Mouse (Mus musculus) yolk sac, embryonic 10.5 days (tissue): ENCODE measurements around the gene Dlgap4.

ENCODE experiments used
- DNase-seq: peaks from one replicate; pipeline ENCODE4 v3.0.0-alpha.2; 2017; ENCODE audit warnings: low spot score

The Dlgap4 gene

DNA sequence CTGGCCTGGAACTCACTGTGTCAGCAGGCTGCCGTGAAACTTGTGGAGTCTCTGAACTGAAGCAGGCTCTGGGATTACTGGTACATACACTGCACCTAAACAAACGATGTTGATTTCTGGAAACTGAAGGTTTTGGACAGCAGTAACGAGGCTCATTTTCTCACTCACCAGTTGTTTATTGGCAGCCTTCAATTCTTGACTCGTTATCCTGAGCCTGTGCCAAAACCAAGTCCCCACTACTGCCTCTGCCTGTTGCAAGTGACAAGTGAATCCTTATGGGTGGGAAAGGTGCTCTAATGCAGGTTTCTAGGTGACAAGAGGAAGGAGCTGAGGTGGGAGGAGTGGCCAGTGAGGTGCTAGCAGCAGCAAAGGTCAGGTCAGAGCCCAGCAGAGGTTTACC is 128.5 kb downstream of the Dlgap4 start:
- no peak for DNase-seq

DNA sequence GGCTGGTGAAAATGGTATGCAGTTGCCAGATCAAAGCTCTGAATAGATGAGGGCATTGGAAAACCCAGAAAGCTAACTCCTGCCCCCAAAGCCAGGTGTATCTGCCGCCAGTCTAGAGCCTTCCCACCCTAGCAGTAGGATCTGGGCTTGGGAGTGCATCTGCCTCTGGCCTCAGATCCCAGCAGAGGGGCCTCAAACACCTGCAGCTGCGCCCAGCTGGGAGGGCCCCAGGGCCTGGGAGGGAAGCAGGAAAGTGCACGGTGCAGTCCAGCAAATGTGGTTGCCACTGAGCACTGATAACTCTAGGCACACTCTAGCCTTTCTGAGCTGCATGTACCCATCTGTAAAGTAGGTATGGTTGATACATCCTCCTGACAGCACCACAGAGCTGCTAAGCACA is 129.7 kb downstream of the Dlgap4 start:
- DNase-seq: no peak

- no peak for DNase-seq
These were observed 130.9 kb downstream of the Dlgap4 start for GRCm38 (mm10) chr2:156744414-156744813.

DNA sequence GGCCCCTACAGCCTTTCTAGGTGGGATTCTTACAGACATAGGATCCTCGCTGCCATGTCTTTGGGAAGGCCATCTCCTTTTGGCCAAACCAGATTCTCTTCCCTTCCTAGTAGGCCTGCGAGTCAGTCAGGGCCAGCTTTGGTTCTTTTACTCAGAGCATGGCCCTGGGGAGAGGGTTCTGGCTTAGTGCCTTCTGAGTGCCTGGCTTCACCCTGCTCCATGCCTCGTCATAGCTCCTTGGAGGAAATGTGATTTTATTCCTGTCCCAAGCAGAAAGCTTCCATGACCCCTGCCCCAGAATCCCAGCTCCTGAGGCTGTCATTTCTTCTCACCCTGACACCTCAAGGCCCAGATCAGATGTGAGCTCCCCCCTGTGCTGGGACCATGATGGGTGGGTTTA is 133.8 kb downstream of the Dlgap4 start:
- DNase-seq: no peak

GRCm38 (mm10) chr2:156749687-156750086 is 136.2 kb downstream of the Dlgap4 start:
- DNase-seq: no peak

GRCm38 (mm10) chr2:156756937-156757336 is 143.4 kb downstream of the Dlgap4 start:
- DNase-seq: no peak

DNA sequence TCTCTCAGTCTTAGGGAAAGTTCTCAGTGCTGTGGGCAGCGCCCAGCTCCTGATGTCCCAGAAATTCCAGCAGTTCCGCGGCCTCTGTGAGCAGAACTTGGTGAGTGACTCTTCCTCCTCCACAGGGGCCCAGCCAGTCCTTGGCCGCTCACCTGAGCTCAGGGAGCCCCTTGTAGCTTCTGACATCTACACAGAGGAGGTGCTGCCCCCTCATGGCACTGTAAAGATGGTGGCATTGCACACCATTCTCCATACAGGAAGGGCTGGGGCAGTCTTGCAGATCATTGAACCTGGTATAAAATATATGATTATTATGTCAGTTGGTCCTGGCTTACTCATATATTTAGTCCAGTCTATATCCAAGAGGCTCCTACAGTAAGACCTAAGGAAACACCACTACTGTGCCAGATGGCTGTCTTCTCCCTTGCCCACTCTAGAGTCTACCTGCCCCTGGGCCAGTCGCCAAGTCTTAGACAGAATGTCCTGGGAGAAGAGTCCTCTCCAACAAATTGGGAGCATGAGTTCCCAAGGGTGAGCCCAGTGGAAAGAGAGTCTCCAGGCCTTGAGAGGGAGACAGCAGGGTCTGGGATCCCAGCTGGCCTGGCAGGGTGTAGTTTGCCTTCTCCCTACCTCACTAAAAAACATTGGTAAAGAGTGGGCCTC is 147.5 kb downstream of the Dlgap4 start:
- no peak for DNase-seq

GRCm38 (mm10) chr2:156761521-156762278 is 148.2 kb downstream of the Dlgap4 start:
- no peak for DNase-seq

DNA sequence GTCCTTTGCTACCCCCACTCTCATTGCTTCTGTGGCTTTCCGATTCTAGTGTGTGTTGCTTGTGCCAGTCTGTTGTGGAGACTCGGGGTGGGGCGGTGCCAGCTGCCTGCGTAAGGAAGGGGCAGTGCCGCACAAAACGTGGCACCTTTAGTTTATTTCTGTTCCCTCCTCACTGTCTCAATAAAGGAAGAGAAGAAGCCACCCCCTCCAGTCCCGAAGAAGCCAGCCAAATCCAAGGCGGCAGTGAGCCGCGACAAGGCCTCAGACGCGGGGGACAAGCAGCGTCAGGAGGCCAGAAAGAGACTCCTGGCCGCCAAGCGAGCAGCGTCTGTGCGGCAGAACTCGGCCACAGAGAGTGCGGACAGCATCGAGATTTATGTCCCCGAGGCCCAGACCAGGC is 149.0 kb downstream of the Dlgap4 start:
- no peak for DNase-seq

GRCm38 (mm10) chr2:156763101-156763500 is 149.6 kb downstream of the Dlgap4 start:
- DNase-seq: no peak

- DNase-seq: no peak
These were observed 150.5 kb downstream of the Dlgap4 start for GRCm38 (mm10) chr2:156764022-156764421.

DNA sequence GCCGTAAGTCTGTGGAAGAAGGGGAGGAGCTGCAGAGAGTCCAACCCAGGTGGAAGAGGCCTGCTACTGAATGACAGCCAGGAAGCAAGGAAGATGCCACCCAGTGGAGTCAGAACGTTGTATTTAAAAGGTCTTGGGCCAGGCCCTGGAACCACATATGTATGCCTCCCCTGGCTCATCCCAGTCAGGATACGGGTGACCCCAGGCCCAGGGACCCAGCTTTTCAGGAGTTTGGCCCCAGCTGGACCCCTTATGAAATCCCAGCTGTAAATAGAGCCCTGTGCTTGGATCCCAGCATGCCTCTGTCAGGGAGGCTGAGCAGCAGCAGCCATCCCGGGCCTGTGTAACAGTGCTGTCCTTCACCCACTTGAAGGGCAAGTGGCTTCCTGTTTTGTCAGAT is 151.2 kb downstream of the Dlgap4 start:
- DNase-seq: no peak

DNA sequence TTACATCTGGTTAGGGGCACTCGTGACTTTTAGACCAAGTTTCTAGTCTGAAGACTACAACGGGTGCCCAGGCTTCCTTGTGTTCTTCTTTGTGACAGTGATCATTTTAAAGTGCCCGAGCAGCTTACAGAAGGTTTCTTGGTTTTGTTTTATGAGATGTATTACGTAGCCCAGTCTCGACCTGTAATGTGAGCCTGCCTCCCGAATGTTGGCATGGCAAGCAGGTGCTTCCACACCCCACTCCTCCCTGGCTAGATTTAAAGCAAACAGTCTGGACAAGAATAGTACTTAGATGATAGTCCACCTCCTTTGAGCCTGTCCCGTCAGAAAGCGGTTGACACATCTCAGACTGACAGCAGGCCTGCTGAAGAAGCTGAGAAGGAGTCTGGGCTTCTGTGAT is 152.1 kb downstream of the Dlgap4 start:
- no peak for DNase-seq

DNA sequence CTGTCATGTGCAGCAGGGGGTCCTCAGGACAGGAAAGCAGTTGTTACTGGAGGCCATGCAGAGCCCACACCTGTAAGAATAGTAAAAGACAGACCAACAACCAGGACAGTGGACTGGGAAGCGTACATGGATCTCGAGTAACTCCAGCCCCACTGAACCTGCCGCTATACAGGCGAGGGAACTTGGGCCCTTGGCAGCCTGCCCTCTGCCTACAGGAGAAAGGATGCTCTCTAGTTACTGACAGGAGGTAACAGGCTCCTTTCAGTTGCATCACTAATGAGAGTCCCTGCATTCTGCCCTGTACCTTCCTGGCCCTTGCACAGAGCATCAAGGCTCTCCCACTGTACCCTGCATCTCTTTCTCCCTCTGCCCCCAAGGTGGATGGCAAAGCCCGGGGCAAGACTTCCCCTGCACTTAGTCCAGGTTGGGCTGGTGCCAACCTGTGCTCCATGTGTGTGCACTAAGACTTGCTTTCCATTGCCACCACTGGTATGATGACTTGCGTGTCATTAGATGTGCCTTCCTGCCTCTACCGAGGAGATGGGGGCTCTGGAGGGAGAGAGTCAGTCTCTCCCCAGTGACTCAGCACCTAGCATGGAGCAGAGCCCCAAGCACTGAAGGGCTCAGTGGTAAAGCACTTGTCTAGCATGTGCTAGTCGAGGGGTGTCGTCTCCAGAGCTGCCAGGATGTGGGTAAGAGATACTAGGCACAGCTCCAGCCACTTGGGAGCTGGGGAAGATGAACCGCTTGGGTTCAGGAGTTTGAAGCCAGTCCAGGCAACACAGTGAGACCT is 152.9 kb downstream of the Dlgap4 start:
- no peak for DNase-seq

GRCm38 (mm10) chr2:156767108-156767507 is 153.6 kb downstream of the Dlgap4 start:
- no peak for DNase-seq

DNA sequence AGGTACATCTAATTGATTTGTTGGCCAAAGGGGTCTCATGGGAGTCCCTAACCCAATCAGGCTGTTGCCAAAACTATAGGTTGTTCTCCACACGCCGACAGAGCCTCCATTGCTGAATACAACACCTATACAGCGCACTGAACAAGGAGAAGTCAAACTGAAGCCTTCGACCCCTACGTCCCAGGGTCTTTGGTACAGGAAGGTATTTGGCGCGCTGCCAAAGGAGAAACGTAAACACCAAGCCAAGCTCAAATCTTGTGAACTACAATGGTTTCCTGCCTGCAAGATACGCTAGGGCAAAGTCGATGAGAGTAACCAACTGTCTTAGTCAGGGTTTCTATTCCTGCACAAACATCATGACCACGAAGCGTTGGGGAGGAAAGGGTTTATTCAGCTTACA is 155.8 kb downstream of the Dlgap4 start:
- DNase-seq: peak; percentile 67

GRCm38 (mm10) chr2:156773470-156773869 is 160.0 kb downstream of the Dlgap4 start:
- DNase-seq: no peak

DNA sequence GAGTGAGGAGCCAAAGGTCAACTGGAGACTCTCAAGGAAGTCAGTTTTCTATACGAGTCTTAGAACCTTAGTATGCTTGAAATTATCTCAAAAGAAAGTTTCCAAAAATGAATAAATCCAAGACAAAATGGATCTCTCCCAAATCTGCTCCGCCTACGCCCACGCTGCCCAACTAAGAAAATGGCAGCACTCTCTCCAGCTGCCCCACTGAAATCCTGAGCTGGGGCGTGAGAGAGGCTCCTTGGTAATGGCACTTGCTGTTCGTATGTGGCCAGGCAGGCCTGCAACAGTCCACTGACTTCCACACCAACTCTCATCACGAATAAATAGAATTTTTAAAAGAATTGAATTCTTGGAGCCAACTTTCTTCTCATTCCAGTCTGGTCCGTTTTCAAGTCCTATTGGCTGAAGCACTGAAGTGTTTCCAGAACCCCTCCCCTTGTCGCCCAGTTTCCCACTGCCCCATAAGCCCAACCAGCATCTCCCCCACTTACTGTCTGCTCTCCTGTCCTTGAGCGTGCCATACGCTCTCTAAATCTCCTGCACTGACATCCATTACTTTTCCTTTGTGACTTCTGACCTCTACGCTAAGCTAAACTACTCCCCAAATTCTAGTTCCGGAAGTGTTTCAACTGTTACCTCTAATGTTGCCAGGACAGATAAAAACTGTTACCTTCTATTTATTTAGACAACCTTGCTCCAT is 160.7 kb downstream of the Dlgap4 start:
- DNase-seq: no peak

DNA sequence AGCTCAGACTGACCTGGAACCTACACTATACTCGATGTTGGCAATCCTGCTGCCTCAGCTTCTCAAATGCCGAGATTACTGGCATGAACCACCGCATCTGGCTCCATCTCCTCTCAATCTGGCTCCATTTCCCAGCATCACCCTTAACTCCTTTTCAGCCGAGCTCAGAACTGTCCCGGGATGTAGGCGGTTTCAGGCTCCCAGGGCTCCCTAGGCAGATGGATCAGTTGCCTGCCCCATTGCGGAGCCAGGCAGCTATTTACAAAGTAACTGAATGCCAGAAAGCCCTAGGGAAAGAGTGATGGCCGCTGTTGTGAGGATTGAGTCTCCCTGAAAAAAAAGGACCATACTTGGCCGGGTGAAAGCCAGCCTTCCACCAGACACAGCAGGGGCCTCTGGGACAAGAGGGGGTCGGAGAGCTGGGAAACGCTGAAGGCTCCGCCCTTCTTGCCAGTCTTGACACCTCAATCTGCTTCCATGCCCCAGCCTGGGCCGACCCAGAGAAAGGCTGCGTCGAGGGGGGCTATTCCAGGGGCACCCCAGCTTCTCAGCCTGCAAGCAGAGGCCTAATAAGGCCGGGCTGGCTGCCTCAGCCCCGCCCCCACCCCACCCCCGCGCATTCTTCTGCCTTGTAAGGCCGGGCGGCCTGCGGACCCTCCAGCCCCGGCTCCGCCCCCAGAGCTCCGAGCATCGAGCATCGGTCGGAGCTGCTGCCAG is 161.4 kb downstream of the Dlgap4 start, which contains the start of gene Myl9:
TSS of gene Myl9 (plus strand) at position 683 of the 717 bp plus-strand sequence.
- peak; percentile 79 for DNase-seq

GRCm38 (mm10) chr2:156775455-156776435 is 162.2 kb downstream of the Dlgap4 start:
- DNase-seq: no peak
